Mouse (Mus musculus) embryonic facial prominence, embryonic 15.5 days (tissue): Measurements from ENCODE around the gene Plxnb2. TPM values are rescaled to one million over a fixed set of nuclear protein-coding genes. Genes with fewer than 3 reads are reported as not detected.

Experiments
- ATAC-seq: fragments of 200-750 bp; cut with Nextera tagmentation; 2 replicates; pipeline ENCODE4 v1.8.0; 2017; ENCODE audit warnings: low read depth, moderate TSS enrichment; ENCODE audit not compliant: insufficient number of reproducible peaks, low FRiP score, low TSS enrichment
- H3K27ac ChIP-seq: fragments of 300-500 bp; sonication (generic); replicated peaks from 2 replicates; pipeline ENCODE4 v1.5.1; 2015; ENCODE audit warnings: mild to moderate bottlenecking, inconsistent platforms
- H3K27me3 ChIP-seq: fragments of 300-500 bp; sonication (generic); 2 replicates; pipeline ENCODE4 v1.6.1; 2015; ENCODE audit warnings: inconsistent platforms
- H3K36me3 ChIP-seq: fragments of 300-500 bp; sonication (generic); 2 replicates; pipeline ENCODE4 v1.6.1; 2015; ENCODE audit warnings: mild to moderate bottlenecking, inconsistent platforms
- H3K4me1 ChIP-seq: fragments of 300-500 bp; sonication (generic); 2 replicates; pipeline ENCODE4 v1.6.1; 2015; ENCODE audit warnings: inconsistent platforms
- H3K4me2 ChIP-seq: fragments of 300-500 bp; sonication (generic); replicated peaks from 2 replicates; pipeline ENCODE4 v1.6.1; 2015; ENCODE audit warnings: mild to moderate bottlenecking, inconsistent platforms
- H3K4me3 ChIP-seq: fragments of 300-500 bp; sonication (generic); replicated peaks from 2 replicates; pipeline ENCODE4 v1.5.1; 2015; ENCODE audit warnings: mild to moderate bottlenecking, inconsistent platforms
- H3K9ac ChIP-seq: fragments of 300-500 bp; sonication (generic); 2 replicates; pipeline ENCODE4 v1.6.1; 2015; ENCODE audit warnings: inconsistent platforms
- H3K9me3 ChIP-seq: fragments of 300-500 bp; sonication (generic); replicated peaks from 2 replicates; pipeline ENCODE4 v1.6.1; 2016; ENCODE audit warnings: inconsistent platforms
- WGBS: fragments of 180-500 bp; shearing (Covaris S2); methylation state at CpG from one replicate; pipeline ENCODE4 v1.1.7; 2015; 5-methylcytosine and 5-hydroxymethylcytosine counted together
- polyA plus RNA-seq: library from polyadenylated mRNA; unstranded; fragments of >200 nt; fragmentation: Nextera tagmentation; extraction: Ambion mirVana; gene quantifications from 2 replicates; pipeline ENCODE4 v1.2.1, GENCODE M21; 2015

Gene Plxnb2
- polyA plus RNA-seq, 1 experiment from 2014 or later, result 161 TPM

DNA sequence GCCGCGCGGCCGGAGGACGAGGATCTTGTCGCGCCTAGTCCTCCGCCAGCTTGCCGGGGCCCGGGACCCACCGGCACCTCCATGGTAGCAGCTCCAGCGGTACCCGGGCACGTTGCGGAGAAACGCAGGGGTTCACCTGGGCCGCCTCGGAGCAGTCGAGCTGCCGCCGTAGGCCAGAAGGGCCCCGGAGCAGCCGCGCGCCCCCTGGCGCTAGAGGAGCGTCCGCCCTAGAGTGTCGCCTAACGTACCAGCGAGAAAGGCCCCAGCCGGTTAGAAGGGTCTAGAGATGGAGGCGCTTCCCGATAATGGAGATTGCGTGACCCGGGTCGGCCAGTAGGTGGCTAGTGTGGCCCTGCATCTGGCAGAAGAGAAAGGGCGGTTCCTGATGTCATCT, 15.7 kb upstream of the Plxnb2 start, which contains the start of gene Dennd6b:
Gene Dennd6b (minus strand): TSS at position 184 of the 394 bp plus-strand sequence.
- Histone ChIP-seq H3K4me1 (peaks cover 14% of the 10 kb centered on the region), H3K4me3 (peak within 1 kb of the TSS; percentile 95), H3K9me3 (no peaks in the 10 kb centered on the region), H3K4me2 (peak within 1 kb of the TSS; percentile 71), H3K36me3 (no peaks in the 10 kb centered on the region), H3K27ac (peak within 1 kb of the TSS; percentile 100), H3K9ac (peak within 1 kb of the TSS; percentile 99), H3K27me3 (no peaks in the 10 kb centered on the region)
- ATAC-seq, result peak; percentile 98
- WGBS, result 0% methylated on average over 38 of the region's 38 CpGs

DNA sequence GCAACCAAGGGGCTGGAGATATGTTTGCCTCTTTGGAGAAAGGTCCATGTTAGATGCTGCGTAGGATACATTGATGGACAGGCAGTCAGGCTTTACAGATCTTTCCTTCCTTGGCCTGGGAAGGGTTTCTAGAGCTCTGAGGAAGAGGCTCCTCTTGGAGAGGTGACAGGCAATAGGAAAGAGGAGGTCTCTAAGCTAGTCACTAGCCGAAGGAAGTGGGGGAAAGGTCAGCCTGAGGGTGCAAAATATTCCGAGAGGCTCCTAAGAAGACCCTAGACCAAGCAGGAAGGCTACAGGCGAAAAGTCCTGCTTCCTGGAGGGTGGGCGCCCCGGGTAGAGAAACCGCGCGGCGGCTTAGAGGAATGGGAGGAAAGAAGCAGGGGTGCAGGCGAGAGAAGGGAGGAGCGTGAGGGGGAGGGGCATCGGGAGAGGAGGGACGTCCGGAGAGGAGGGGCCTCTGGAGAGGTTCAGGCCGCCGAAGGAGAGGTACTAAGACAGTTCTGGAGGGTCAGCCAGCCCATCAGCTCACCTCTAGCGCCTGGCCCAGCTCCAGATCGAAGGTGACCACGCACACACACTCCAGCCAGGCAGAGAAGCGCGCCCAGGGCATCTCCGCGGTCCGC, 15.2 kb upstream of the Plxnb2 start:
- peak; percentile 95 for ATAC-seq
- Histone ChIP-seq H3K4me3 (peak overlapping the region; percentile 95), H3K9ac (peak overlapping the region; percentile 99), H3K27ac (peak overlapping the region; percentile 100), H3K36me3 (no peaks in the 10 kb centered on the region), H3K4me2 (peak overlapping the region; percentile 71), H3K4me1 (peaks cover 14% of the 10 kb centered on the region), H3K9me3 (no peaks in the 10 kb centered on the region), H3K27me3 (no peaks in the 10 kb centered on the region)
- WGBS, result under 1% methylated on average over 25 of the region's 25 CpGs

DNA sequence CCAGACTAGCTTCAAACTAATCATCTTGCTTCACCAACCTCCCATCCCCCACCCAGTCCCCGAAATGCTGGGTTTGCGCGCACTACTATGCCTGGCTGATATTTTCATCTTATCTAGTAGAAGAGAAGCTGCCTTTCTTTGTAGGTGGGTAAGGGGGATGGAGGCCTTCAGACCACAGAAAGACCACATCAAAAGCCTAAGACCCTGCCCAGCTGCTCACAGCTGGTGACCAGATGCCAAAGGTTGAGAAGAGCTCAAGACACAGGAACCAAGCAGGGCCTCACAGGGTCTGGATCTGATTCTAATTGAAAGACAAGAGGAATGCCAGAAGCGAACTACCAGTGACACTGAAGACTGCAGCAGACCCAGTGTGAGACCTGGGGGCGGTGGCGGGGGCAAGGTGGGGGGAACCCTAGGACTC, 14.7 kb upstream of the Plxnb2 start:
- Histone ChIP-seq H3K9ac (peak overlapping the region; percentile 99; the same call in 1 of the 2 replicates), H3K4me3 (peak overlapping the region; percentile 95), H3K9me3 (no peaks in the 10 kb centered on the region), H3K4me1 (peaks cover 14% of the 10 kb centered on the region), H3K4me2 (peak overlapping the region; percentile 71), H3K27ac (peak overlapping the region; percentile 100), H3K27me3 (no peaks in the 10 kb centered on the region), H3K36me3 (0 out of 2 replicates have a peak, but pooled peaks cover 3% of the 10 kb centered on the region)
- no peak for ATAC-seq
- WGBS, result 26% methylated on average over 6 of the region's 6 CpGs

DNA sequence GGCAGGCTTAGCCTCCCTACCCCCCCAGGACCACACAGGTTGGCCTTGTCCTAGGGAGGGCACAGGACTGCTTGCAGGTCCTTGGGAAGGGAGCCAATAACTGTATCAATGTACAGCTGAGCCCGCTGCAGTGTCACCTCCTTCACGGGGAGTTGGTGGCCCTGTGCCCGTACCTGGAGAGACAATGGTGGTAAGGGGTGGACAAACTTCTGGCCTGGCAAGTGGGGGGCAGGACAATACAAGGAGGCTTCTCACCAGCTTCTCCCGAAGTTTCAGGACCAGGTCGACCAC, 4.3 kb upstream of the Plxnb2 start:
- no peak overlapping the region for H3K4me3 ChIP-seq
- H3K4me2 ChIP-seq, result no peak overlapping the region
- H3K27me3 ChIP-seq, result no peaks in the 10 kb centered on the region
- WGBS, result 80% methylated on average over 5 of the region's 5 CpGs
- no peak for ATAC-seq
- H3K4me1 ChIP-seq, result peaks cover 19% of the 10 kb centered on the region
- H3K9me3 ChIP-seq, result no peaks in the 10 kb centered on the region
- H3K9ac ChIP-seq, result no peak overlapping the region
- no peak overlapping the region for H3K27ac ChIP-seq
- peaks cover 7% of the 10 kb centered on the region; the same call in 1 of the 2 replicates for H3K36me3 ChIP-seq

DNA sequence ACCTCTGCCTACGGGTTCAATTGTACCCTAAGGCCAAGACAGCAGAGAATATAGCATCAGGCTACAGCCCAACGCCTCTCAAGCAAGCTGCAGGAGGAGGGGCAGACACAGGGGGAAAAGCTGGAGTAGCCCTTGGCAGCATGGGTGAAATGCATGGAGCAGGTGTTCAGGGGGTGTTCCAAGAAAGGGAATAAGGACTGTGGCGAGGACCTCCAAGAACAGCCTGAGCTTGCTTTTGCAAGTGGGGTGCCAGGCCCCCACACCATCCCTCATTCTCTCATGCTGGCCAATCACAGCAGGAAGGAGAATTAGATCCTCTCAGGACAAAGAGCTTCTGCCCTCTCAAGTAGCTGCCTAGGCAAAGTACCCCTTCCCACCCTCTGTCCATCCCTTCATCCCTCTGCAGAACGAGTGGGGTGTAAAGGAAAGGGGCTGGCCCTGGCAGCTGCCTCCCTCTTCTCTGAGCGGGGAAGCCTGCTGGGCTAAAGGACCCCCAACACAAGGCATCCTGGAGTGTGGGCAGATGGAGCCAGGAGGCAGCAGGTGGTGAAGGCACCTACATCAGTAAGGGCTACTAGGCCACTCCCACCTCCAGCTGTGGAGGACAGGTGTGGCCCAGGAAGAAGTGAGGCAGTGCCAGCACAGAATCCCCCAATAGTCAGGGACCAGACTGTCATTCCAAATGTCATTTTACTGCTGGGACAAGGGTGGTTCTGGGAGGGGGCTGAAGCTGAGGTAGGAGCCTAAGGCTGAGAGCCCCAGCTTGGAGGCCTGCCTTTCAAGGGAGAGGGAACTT, 3.8 kb upstream of the Plxnb2 start:
- peaks cover 4% of the 10 kb centered on the region; the same call in 1 of the 2 replicates for H3K36me3 ChIP-seq
- no peak overlapping the region for H3K27ac ChIP-seq
- H3K27me3 ChIP-seq, result no peaks in the 10 kb centered on the region
- no peak overlapping the region for H3K4me3 ChIP-seq
- no peak overlapping the region for H3K4me2 ChIP-seq
- no peak overlapping the region for H3K9ac ChIP-seq
- H3K4me1 ChIP-seq, result peaks cover 24% of the 10 kb centered on the region
- no peak for ATAC-seq
- H3K9me3 ChIP-seq, result no peaks in the 10 kb centered on the region
- 47% methylated on average over 5 of the region's 5 CpGs for WGBS

DNA sequence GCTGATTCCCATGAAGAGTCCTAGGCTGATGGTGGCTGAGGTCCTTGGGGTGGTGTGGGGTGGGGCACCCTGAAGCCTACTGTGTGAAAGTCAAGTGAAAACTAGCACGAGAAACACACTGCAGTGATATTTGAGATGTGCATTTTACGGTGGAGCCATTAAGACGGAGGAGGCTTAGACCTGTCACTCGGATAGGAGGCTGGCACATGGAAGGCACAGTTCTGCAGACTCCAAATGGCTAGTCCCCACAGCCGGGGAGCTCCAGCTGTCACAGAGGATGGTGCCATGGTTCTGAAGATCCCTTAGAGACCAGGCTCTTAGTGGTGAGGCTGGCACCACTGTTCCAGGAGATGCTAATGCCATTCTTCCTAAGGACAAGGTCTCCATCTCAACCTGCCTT, 2.3 kb upstream of the Plxnb2 start:
- no peak overlapping the region for H3K4me3 ChIP-seq
- no peak for ATAC-seq
- 50% methylated on average over 5 of the region's 5 CpGs for WGBS
- H3K27me3 ChIP-seq, result no peaks in the 10 kb centered on the region
- H3K9ac ChIP-seq, result no peak overlapping the region
- H3K36me3 ChIP-seq, result no peaks in the 10 kb centered on the region
- H3K27ac ChIP-seq, result no peak overlapping the region
- peaks cover 39% of the 10 kb centered on the region for H3K4me1 ChIP-seq
- no peak overlapping the region for H3K4me2 ChIP-seq
- no peaks in the 10 kb centered on the region for H3K9me3 ChIP-seq

DNA sequence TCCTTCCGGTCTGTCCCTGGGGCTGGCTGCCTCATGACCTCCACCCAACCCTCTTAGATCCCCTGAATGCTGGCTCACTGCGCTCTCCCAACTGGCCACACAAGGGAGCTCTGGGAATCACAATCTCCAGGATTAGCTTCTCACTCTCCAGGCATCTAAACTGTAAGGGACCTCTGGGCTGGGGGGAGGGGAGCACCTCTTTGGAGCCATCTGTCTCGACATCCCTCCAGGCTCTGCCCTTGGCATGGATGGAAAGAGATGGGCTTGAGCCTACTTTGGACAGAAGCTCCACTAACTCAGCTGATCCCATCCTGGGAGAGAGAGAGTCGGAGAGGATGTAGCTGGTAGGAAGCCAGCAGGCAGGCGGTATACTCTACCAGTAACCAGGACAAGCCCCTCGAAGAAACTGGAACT, 1.7 kb upstream of the Plxnb2 start:
- Histone ChIP-seq H3K4me2 (no peak overlapping the region), H3K27me3 (no peaks in the 10 kb centered on the region), H3K27ac (peak overlapping the region; percentile 53), H3K36me3 (no peaks in the 10 kb centered on the region), H3K9ac (no peak overlapping the region), H3K9me3 (no peaks in the 10 kb centered on the region), H3K4me3 (no peak overlapping the region), H3K4me1 (peaks cover 44% of the 10 kb centered on the region)
- ATAC-seq, result no peak
- 29% methylated on average over 6 of the region's 6 CpGs for WGBS

DNA sequence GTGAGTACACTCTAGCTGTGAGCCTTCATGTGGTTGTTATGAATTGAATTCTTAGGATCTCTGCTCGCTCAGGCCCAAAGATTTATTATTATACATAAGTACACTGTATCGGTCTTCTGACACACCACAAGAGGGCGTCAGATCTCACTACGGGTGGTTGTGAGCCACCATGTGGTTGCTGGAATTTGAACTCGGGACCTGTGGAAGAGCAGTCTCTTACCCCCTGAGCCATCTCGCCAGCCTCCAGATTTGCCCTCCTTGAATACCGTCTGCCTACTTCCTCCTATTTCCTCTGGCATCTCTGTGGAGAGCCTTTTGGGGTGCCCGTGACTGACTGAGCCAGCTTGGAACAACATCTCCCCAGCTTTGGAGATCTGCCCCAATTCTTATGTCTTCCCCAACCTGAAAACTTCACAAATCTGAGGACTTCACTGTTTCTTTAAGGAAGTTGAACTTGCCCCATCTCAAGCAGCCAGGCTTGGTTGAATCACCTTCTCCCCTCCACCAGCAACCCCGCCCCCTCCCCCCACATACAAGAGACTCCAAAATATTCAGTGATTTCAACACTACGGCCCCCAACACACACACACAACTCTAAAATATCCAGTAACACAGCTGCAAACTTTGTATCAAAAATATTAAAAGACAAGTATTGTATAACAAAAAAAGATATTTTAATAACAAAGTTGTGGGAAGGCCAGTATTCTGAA, 1.1 kb upstream of the Plxnb2 start:
- Histone ChIP-seq H3K4me2 (peak overlapping the region; percentile 81), H3K27ac (peak overlapping the region; percentile 92), H3K36me3 (no peaks in the 10 kb centered on the region), H3K27me3 (no peaks in the 10 kb centered on the region), H3K9ac (no peak overlapping the region; the same call in 1 of the 2 replicates), H3K4me3 (peak overlapping the region; percentile 72), H3K4me1 (peaks cover 51% of the 10 kb centered on the region), H3K9me3 (no peaks in the 10 kb centered on the region)
- WGBS, result 64% methylated on average over 10 of the region's 10 CpGs
- no peak for ATAC-seq

DNA sequence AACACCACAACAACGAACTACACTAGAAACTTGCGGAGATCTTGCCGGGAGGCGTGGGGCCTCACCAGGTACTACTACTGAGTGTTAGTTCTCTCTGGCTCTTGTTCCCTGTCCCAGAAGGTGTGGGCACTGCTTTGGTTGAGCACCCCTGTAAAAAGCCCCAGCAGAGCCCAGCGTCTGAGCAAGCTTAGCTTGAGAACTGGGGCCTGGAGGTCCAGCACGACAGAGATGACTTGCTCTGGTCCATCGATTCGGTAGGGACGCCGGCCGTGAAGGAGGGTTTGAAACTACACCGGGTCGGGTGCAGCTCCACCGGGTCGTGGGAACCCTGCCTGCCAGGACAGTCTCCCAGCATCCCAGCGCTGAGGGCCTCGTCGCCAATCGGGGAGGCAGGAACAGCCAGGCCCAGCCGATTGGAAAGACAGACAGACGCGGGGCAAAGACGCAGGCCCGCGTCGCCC, 477 bp downstream of the Plxnb2 start:
- Histone ChIP-seq H3K4me1 (peaks cover 67% of the 10 kb centered on the region), H3K4me3 (peak overlapping the region; percentile 72), H3K9me3 (no peaks in the 10 kb centered on the region), H3K27ac (peak overlapping the region; percentile 92), H3K27me3 (no peaks in the 10 kb centered on the region), H3K9ac (peak overlapping the region; percentile 83), H3K36me3 (no peaks in the 10 kb centered on the region), H3K4me2 (peak overlapping the region; percentile 81)
- ATAC-seq, result 0 out of 2 replicates have a peak, but pooled peaks have one; percentile 0
- under 1% methylated on average over 26 of the region's 26 CpGs for WGBS

DNA sequence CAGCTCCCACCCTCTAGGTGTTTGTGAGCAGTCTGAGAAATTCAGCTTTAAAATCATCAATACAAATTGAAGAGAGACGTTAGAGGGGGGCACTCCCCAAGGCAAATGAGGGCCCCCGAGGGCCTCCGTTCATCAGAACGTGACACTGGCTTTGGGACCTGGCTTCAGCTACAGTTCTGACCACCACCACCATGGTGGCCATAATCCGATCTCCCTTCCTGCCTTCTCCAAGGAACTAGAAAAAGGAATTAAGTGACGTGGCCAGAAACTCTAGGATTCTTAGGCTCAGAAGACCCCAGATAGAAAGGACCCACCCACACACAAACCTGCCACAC, 991 bp downstream of the Plxnb2 start:
- 4% methylated on average over 6 of the region's 6 CpGs for WGBS

More for the DNA sequence above, 991 bp downstream of the Plxnb2 start:
- Histone ChIP-seq H3K27me3 (no peaks in the 10 kb centered on the region), H3K9me3 (no peaks in the 10 kb centered on the region), H3K4me2 (peak overlapping the region; percentile 81), H3K36me3 (no peaks in the 10 kb centered on the region), H3K27ac (peak overlapping the region; percentile 92), H3K4me3 (peak overlapping the region; percentile 72), H3K9ac (peak overlapping the region; percentile 83), H3K4me1 (peaks cover 72% of the 10 kb centered on the region)
- no peak for ATAC-seq
